In the genomic region with DNA sequence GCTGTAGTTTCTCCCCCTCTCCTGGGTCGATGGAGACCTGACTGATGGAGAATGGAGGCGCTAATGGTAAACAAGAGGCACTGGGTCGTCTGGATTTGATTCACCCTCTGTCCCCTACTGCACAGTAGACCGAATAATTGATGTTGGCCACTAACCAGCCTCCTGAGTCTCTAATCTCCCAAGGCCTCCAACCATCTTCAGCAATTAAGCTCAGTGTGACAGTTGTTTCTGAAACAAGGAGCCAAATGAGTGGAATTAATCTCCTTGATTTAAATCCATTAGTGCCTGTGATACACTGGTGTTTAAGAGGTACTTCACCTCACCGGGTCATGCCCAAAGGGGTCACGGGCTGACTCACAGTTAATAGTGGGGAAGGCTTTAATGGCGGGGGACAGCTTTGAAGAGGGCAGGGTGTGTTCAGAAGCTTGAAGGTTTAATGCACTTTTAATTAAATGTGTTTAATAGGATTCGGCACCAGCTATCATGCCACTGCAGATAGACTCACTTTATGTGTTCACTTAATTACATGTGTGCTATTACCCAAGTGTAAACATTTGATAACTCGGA, we compare ENCODE assay signal across 16 mouse cellular contexts.
A peak's percentile ranks its signal among the peaks of the same experiment; 100 is the strongest.
DNase-seq lines count a peak whose midpoint lies in the region; ATAC-seq and TF ChIP-seq lines count a peak whose summit lies in the region.
"Had no signal": no experiment of that assay in that cellular context is flagged by ENCODE, and none has a peak within 500 bp of the region (broad histone marks: within the 10 kb centered on the region; RNA-seq: fewer than 3 reads in every experiment).

No protein-coding gene starts in this region.

- H3K27ac ChIP-seq in kidney, postnatal 0 days: no peak overlapping the region
- H3K27ac ChIP-seq in kidney, adult 2 months (ENCODE audit: insufficient read depth, low read depth, low read length): no peak overlapping the region
- no peak overlapping the region for H3K27ac ChIP-seq in limb, embryonic 11.5 days (replicated peaks; ENCODE audit: low read depth, low read length)
- H3K27ac ChIP-seq in kidney, embryonic 14.5 days (ENCODE audit: low read depth, low read length): no peak overlapping the region
- H3K27ac ChIP-seq: gastrocnemius, adult 2 months; layer of hippocampus, adult 2 months; liver, embryonic 12.5 days had no signal

- no peak overlapping the region for H3K4me2 ChIP-seq in kidney, postnatal 0 days (ENCODE audit: low read length)
- H3K4me2 ChIP-seq in limb, embryonic 11.5 days (ENCODE audit: low read depth, severe bottlenecking): no peak overlapping the region
- no peak overlapping the region for H3K4me2 ChIP-seq in kidney, embryonic 14.5 days (replicated peaks; ENCODE audit: low read depth, low read length)
- H3K4me2 ChIP-seq: liver, embryonic 12.5 days had no signal

- WGBS in kidney, postnatal 0 days: 45% methylated on average over 9 of the region's 9 CpGs
- WGBS in kidney, adult 2 months: 37% methylated on average over 9 of the region's 9 CpGs
- 14% methylated on average over 9 of the region's 9 CpGs for WGBS in limb, embryonic 11.5 days
- 60% methylated on average over 9 of the region's 9 CpGs for WGBS in kidney, embryonic 14.5 days

- no peaks in the 10 kb centered on the region for H3K27me3 ChIP-seq in kidney, postnatal 0 days (ENCODE audit: insufficient read depth, low read length)
- no peaks in the 10 kb centered on the region for H3K27me3 ChIP-seq in kidney, adult 2 months (replicated peaks; ENCODE audit: control insufficient read depth, insufficient read depth, low read length)
- H3K27me3 ChIP-seq in limb, embryonic 11.5 days (ENCODE audit: control insufficient read depth, insufficient read depth, low read length): no peaks in the 10 kb centered on the region
- H3K27me3 ChIP-seq in kidney, embryonic 14.5 days (ENCODE audit: control insufficient read depth, insufficient read depth, low read length): no peaks in the 10 kb centered on the region
- H3K27me3 ChIP-seq: liver, embryonic 12.5 days had no signal

- no peaks in the 10 kb centered on the region for H3K4me1 ChIP-seq in kidney, postnatal 0 days (replicated peaks; ENCODE audit: insufficient read depth, low read length)
- no peaks in the 10 kb centered on the region for H3K4me1 ChIP-seq in kidney, adult 2 months (ENCODE audit: control insufficient read depth, insufficient read depth, low read length)
- no peaks in the 10 kb centered on the region for H3K4me1 ChIP-seq in limb, embryonic 11.5 days (ENCODE audit: control insufficient read depth, insufficient read depth, low read length)
- no peaks in the 10 kb centered on the region for H3K4me1 ChIP-seq in kidney, embryonic 14.5 days (ENCODE audit: control insufficient read depth, insufficient read depth, low read length)
- H3K4me1 ChIP-seq: liver, embryonic 12.5 days had no signal

- ATAC-seq in kidney, postnatal 0 days (replicated peaks; ENCODE audit: low FRiP score, low read depth): no peak
- ATAC-seq in limb, embryonic 11.5 days (ENCODE audit: insufficient number of reproducible peaks, low FRiP score, low TSS enrichment, low read depth): no peak
- ATAC-seq in kidney, embryonic 14.5 days (ENCODE audit: low FRiP score, low TSS enrichment): no peak
- ATAC-seq: activated CD4-positive, CD25-positive, alpha-beta regulatory T cell, adult 4 months; liver, embryonic 12.5 days; lung, postnatal 0 days had no signal

- no peak for TF ChIP-seq POLR2A in kidney, adult 2 months (IDR thresholded peaks at IDR 0.05; ENCODE audit: low read depth, low read length)

- peak; percentile 3 for DNase-seq in kidney, postnatal 0 days (ENCODE audit: low spot score)
- no peak for DNase-seq in kidney, adult 2 months
- peak; percentile 10 for DNase-seq in forelimb bud, embryonic 11.5 days (ENCODE audit: low read depth, low spot score)
- peak; percentile 31 for DNase-seq in limb, embryonic 11.5 days (ENCODE audit: low spot score)
- DNase-seq in retina, postnatal 1 day: peak; percentile 96
- DNase-seq in testis, postnatal 10 days (ENCODE audit: low spot score): no peak
- DNase-seq: adrenal gland, postnatal 36 days; gastrocnemius, adult 2 months; kidney, adult 8-10 months; thymus, postnatal 25 days had no signal

- no peak overlapping the region for H3K9ac ChIP-seq in kidney, postnatal 0 days (ENCODE audit: low read depth, low read length)
- no peak overlapping the region for H3K9ac ChIP-seq in limb, embryonic 11.5 days (ENCODE audit: low read length)
- H3K9ac ChIP-seq in kidney, embryonic 14.5 days (ENCODE audit: low read depth, low read length): no peak overlapping the region
- H3K9ac ChIP-seq: liver, embryonic 12.5 days had no signal

- no peak overlapping the region for H3K4me3 ChIP-seq in kidney, postnatal 0 days (replicated peaks; ENCODE audit: low read depth, low read length)
- H3K4me3 ChIP-seq in kidney, adult 2 months (ENCODE audit: insufficient read depth, low read depth, low read length): no peak overlapping the region
- no peak overlapping the region for H3K4me3 ChIP-seq in limb, embryonic 11.5 days (ENCODE audit: low read depth, low read length)
- no peak overlapping the region for H3K4me3 ChIP-seq in kidney, embryonic 14.5 days (ENCODE audit: low read length)
- H3K4me3 ChIP-seq: erythroblast, embryonic 14.5 days; gastrocnemius, adult 2 months; layer of hippocampus, adult 2 months; liver, embryonic 12.5 days had no signal

- TF ChIP-seq CTCF in kidney, postnatal 0 days (IDR thresholded peaks at IDR 0.05; ENCODE audit: low read depth): no peak
- no peak for TF ChIP-seq CTCF in kidney, adult 2 months (conservative IDR thresholded peaks at IDR 0.05; ENCODE audit: insufficient read depth, insufficient read length, low read depth, low read length)

- no peaks in the 10 kb centered on the region for H3K9me3 ChIP-seq in kidney, postnatal 0 days (replicated peaks; ENCODE audit: low read length)
- no peaks in the 10 kb centered on the region for H3K9me3 ChIP-seq in limb, embryonic 11.5 days (ENCODE audit: control insufficient read depth, low read length)
- H3K9me3 ChIP-seq in kidney, embryonic 14.5 days (ENCODE audit: control insufficient read depth, low read length): no peaks in the 10 kb centered on the region
- H3K9me3 ChIP-seq: liver, embryonic 12.5 days had no signal

- H3K36me3 ChIP-seq in kidney, postnatal 0 days (ENCODE audit: insufficient read depth, low read length): no peaks in the 10 kb centered on the region
- no peaks in the 10 kb centered on the region for H3K36me3 ChIP-seq in kidney, adult 2 months (ENCODE audit: control insufficient read depth, insufficient read depth, low read length)
- no peaks in the 10 kb centered on the region for H3K36me3 ChIP-seq in limb, embryonic 11.5 days (ENCODE audit: control insufficient read depth, insufficient read depth, low read length)
- H3K36me3 ChIP-seq in kidney, embryonic 14.5 days (ENCODE audit: control insufficient read depth, insufficient read depth, low read length): no peaks in the 10 kb centered on the region
- H3K36me3 ChIP-seq: liver, embryonic 12.5 days had no signal

Comparison
In these comparisons a context has a peak if more than half of its experiments do, and no peak if none do; other contexts are left out.
1. DNase-seq: peak in kidney, postnatal 0 days (single experiment), forelimb bud, embryonic 11.5 days (single experiment), limb, embryonic 11.5 days (single experiment) and retina, postnatal 1 day (single experiment); none in kidney, adult 2 months (single experiment) and testis, postnatal 10 days (single experiment).